Mouse (Mus musculus) spleen, embryonic (tissue): ENCODE results near the gene Trmt10a.

ENCODE experiments used
- CTCF ChIA-PET: fragments of 350-600 bp; sonication (Branson Sonifier 250); formaldehyde crosslinking; loops from one replicate; lab custom pipeline; 2022; lab: Charles Lee

Gene Trmt10a

GRCm38 (mm10) chr3:138143315-138144059 is at the start of gene Trmt10a:
Gene Trmt10a (plus strand): TSS chr3:138143448.
- CTCF ChIA-PET: interaction anchor here (0.7 to 1.6 kb wide), 4 partner anchors 152 to 366 kb away, joined by 3 to 12 read pairs (median 4); no protein-coding TSS in a partner anchor

GRCm38 (mm10) chr3:138095301-138095700 is 47.9 kb upstream of the Trmt10a start:
- CTCF ChIA-PET: no interaction called here

GRCm38 (mm10) chr3:138095718-138096117 is 47.5 kb upstream of the Trmt10a start:
- CTCF ChIA-PET: no interaction called here

- CTCF ChIA-PET: no interaction called here
Measured at GRCm38 (mm10) chr3:138096263-138097028, 46.8 kb upstream of the Trmt10a start.

- CTCF ChIA-PET: no interaction called here
Measured at GRCm38 (mm10) chr3:138097718-138098117, 45.5 kb upstream of the Trmt10a start.

GRCm38 (mm10) chr3:138101936-138102335 is 41.3 kb upstream of the Trmt10a start:
- CTCF ChIA-PET: interaction anchor here (0.6 kb wide), 1 partner anchor 257 kb away, joined by 4 read pairs; no protein-coding TSS in a partner anchor

- CTCF ChIA-PET: no interaction called here
Measured at GRCm38 (mm10) chr3:138103690-138104089, 39.6 kb upstream of the Trmt10a start.

- CTCF ChIA-PET: no interaction called here
Measured at GRCm38 (mm10) chr3:138105056-138105455, 38.2 kb upstream of the Trmt10a start.

- CTCF ChIA-PET: no interaction called here
Measured at GRCm38 (mm10) chr3:138106887-138107286, 36.4 kb upstream of the Trmt10a start.

- CTCF ChIA-PET: no interaction called here
Measured at GRCm38 (mm10) chr3:138110910-138111782, 32.1 kb upstream of the Trmt10a start.

- CTCF ChIA-PET: no interaction called here
Measured at GRCm38 (mm10) chr3:138114106-138114505, 29.1 kb upstream of the Trmt10a start.

GRCm38 (mm10) chr3:138116871-138117270 is 26.4 kb upstream of the Trmt10a start:
- CTCF ChIA-PET: no interaction called here

- CTCF ChIA-PET: no interaction called here
Measured at GRCm38 (mm10) chr3:138118392-138118791, 24.9 kb upstream of the Trmt10a start.

GRCm38 (mm10) chr3:138118831-138119230 is 24.4 kb upstream of the Trmt10a start:
- CTCF ChIA-PET: no interaction called here

GRCm38 (mm10) chr3:138119444-138120105 is 23.7 kb upstream of the Trmt10a start:
- CTCF ChIA-PET: no interaction called here

GRCm38 (mm10) chr3:138121461-138121860 is 21.8 kb upstream of the Trmt10a start:
- CTCF ChIA-PET: no interaction called here

- CTCF ChIA-PET: no interaction called here
Measured at GRCm38 (mm10) chr3:138123842-138124241, 19.4 kb upstream of the Trmt10a start.

- CTCF ChIA-PET: no interaction called here
Measured at GRCm38 (mm10) chr3:138129110-138129509, 14.1 kb upstream of the Trmt10a start.

GRCm38 (mm10) chr3:138130692-138131091 is 12.6 kb upstream of the Trmt10a start:
- CTCF ChIA-PET: no interaction called here

GRCm38 (mm10) chr3:138131168-138131567 is 12.1 kb upstream of the Trmt10a start:
- CTCF ChIA-PET: no interaction called here

GRCm38 (mm10) chr3:138133463-138133862 is 9.8 kb upstream of the Trmt10a start:
- CTCF ChIA-PET: no interaction called here
